Mouse (Mus musculus): Measurements from ENCODE around the gene Wsb2.

GRCm38 (mm10) chr5:117337999-117338398, 19.1 kb upstream of the Wsb2 start:
- TF ChIP-seq CTCF (IDR thresholded peaks at IDR 0.05; ENCODE audit: low read depth) (no peak), EP300 (IDR thresholded peaks at IDR 0.05; ENCODE audit: low read depth) (no peak)
